Mouse (Mus musculus): Measurements from ENCODE around the gene Pkd1. TPM values are rescaled to one million over a fixed set of nuclear protein-coding genes. Genes with fewer than 3 reads are reported as not detected.

Pkd1 gene
- polyA plus RNA-seq, 1 experiment from 2014 or later: 12.3 TPM

DNA sequence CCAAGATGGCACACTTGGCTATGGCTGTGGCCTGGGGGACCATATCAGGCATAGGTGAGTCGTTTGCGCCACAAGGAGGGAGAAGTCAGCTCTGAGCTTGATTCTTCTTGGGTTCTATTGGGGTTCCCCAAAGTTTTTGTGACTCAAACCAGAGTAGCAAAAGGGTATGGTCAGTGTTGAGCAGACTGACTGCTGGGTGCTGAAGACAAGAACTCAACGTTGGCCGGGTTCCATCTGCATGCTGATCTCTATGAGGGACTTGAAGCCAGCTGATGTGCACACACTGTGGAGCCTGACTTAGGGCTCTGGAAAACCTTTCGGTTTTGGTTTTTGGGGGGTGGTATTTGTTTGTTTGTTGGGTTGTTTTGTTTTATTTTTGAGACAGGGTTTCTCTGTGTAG lies 86.1 kb downstream of the Pkd1 start:
- Histone ChIP-seq H3K27ac (no peak overlapping the region), H3K4me3 (no peak overlapping the region), H3K4me1 (peaks cover 60% of the 10 kb centered on the region), H3K9me3 (no peaks in the 10 kb centered on the region), H3K36me3 (peaks cover 30% of the 10 kb centered on the region), H3K27me3 (ENCODE audit: insufficient read depth, poor library complexity, severe bottlenecking) (peaks cover 61% of the 10 kb centered on the region)
- WGBS: 92% methylated on average over 5 of the region's 5 CpGs
- DNase-seq (ENCODE audit: low spot score): no peak

GRCm38 (mm10) chr17:24636781-24637481 lies 87.3 kb downstream of the Pkd1 start:
- WGBS: 44% methylated on average over 5 of the region's 5 CpGs
- Histone ChIP-seq H3K9me3 (no peaks in the 10 kb centered on the region), H3K4me1 (peaks cover 55% of the 10 kb centered on the region), H3K36me3 (peaks cover 30% of the 10 kb centered on the region), H3K4me3 (no peak overlapping the region), H3K27ac (peak overlapping the region; percentile 32; the same call in 1 of the 2 replicates), H3K27me3 (ENCODE audit: insufficient read depth, poor library complexity, severe bottlenecking) (peaks cover 71% of the 10 kb centered on the region)
- no peak for DNase-seq (ENCODE audit: low spot score)

- Histone ChIP-seq H3K36me3 (peaks cover 33% of the 10 kb centered on the region), H3K27ac (peak overlapping the region; percentile 65; the same call in 1 of the 2 replicates), H3K9me3 (no peaks in the 10 kb centered on the region), H3K4me1 (peaks cover 56% of the 10 kb centered on the region), H3K4me3 (no peak overlapping the region), H3K27me3 (ENCODE audit: insufficient read depth, poor library complexity, severe bottlenecking) (peaks cover 84% of the 10 kb centered on the region)
- 87% methylated on average over 4 of the region's 4 CpGs for WGBS
- DNase-seq (ENCODE audit: low spot score): no peak
Observed at GRCm38 (mm10) chr17:24638214-24638613, 88.6 kb downstream of the Pkd1 start.

- H3K9me3 ChIP-seq: no peaks in the 10 kb centered on the region
- peak overlapping the region; percentile 65 for H3K27ac ChIP-seq
- H3K27me3 ChIP-seq (ENCODE audit: insufficient read depth, poor library complexity, severe bottlenecking): peaks cover 87% of the 10 kb centered on the region
- peaks cover 56% of the 10 kb centered on the region for H3K4me1 ChIP-seq
- DNase-seq (ENCODE audit: low spot score): no peak
- peaks cover 33% of the 10 kb centered on the region for H3K36me3 ChIP-seq
- WGBS: 62% methylated on average over 9 of the region's 9 CpGs
- no peak overlapping the region for H3K4me3 ChIP-seq
Observed at GRCm38 (mm10) chr17:24638840-24639239, 89.2 kb downstream of the Pkd1 start.

DNA sequence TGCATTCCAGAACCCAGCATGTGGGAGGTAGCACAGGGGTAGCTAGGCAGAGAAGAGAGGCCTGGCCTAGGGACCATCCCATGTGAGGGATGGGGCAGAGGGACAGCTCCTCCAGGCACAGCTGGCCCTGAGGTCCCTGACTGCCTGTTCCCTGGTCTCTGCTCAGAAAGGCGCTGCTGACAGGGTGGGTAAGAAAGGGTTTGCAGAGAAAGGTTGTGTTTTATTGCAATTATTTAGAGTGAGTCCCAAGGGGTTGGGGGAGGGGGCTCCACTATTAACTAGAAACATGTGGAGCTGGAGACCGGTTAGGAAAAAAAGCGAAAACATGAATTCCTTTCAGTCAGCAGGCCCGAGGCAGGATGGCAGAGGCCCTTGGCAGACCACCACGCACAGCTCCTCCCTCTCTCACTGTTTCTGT lies 89.9 kb downstream of the Pkd1 start:
- no peak for DNase-seq (ENCODE audit: low spot score)
- peaks cover 33% of the 10 kb centered on the region for H3K36me3 ChIP-seq

DNA sequence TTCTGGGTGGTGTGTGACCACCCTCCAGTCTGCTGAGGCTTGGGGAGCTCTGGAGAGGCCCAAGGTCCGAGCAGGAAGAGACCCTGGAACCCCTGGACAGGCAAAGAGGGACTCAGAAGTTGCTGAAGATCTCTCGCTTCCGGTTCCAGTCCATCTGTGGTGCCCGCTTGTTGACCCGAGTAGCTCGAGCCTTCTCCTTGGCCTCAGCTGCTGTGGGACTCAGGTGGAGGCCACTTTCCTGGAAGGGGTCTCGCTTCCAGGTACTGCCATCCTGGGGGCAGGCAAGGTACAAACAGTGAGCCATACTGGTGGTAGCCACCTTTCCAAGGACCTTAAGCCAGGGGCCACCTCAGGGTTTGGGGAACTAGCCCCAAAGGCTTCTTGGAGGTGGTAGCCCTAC lies 90.5 kb downstream of the Pkd1 start:
- Histone ChIP-seq H3K4me3 (no peak overlapping the region), H3K4me1 (peaks cover 62% of the 10 kb centered on the region), H3K27ac (peak overlapping the region; percentile 62), H3K36me3 (peaks cover 33% of the 10 kb centered on the region), H3K9me3 (no peaks in the 10 kb centered on the region), H3K27me3 (ENCODE audit: insufficient read depth, poor library complexity, severe bottlenecking) (peaks cover 82% of the 10 kb centered on the region)
- no peak for DNase-seq (ENCODE audit: low spot score)
- 93% methylated on average over 7 of the region's 7 CpGs for WGBS

More for the DNA sequence above, 89.9 kb downstream of the Pkd1 start:
- Histone ChIP-seq H3K4me3 (no peak overlapping the region), H3K4me1 (peaks cover 62% of the 10 kb centered on the region), H3K9me3 (no peaks in the 10 kb centered on the region), H3K27ac (peak overlapping the region; percentile 65), H3K27me3 (ENCODE audit: insufficient read depth, poor library complexity, severe bottlenecking) (peaks cover 83% of the 10 kb centered on the region)
- 77% methylated on average over 5 of the region's 5 CpGs for WGBS

DNA sequence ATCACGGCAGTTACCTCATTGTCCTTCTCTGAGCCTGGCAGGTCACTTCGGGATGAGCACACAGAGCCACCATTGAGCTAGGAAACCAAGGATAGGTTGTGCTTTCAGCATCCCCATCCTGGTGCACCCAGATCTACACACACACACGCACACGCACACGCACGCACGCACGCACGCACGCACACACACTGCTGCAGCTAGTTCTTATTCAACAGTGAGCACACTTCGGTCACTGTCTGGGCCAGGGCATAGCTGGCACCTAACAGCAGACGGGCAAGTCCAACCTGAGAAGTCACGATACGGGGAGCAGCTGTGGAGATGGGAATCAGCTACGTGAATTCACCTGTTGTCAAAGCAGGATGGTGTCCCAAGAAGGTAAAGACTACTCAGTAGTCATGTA lies 90.9 kb downstream of the Pkd1 start:
- no peak for DNase-seq (ENCODE audit: low spot score)
- Histone ChIP-seq H3K4me1 (peaks cover 62% of the 10 kb centered on the region), H3K27ac (no peak overlapping the region), H3K36me3 (peaks cover 33% of the 10 kb centered on the region), H3K27me3 (ENCODE audit: insufficient read depth, poor library complexity, severe bottlenecking) (peaks cover 82% of the 10 kb centered on the region), H3K4me3 (no peak overlapping the region), H3K9me3 (no peaks in the 10 kb centered on the region)
- WGBS: 91% methylated on average over 15 of the region's 15 CpGs

GRCm38 (mm10) chr17:24641944-24642343 lies 92.3 kb downstream of the Pkd1 start:
- peaks cover 86% of the 10 kb centered on the region for H3K27me3 ChIP-seq (ENCODE audit: insufficient read depth, poor library complexity, severe bottlenecking)
- no peak for DNase-seq (ENCODE audit: low spot score)
- 91% methylated on average over 14 of the region's 14 CpGs for WGBS
- H3K36me3 ChIP-seq: peaks cover 33% of the 10 kb centered on the region
- no peak overlapping the region for H3K4me3 ChIP-seq
- no peaks in the 10 kb centered on the region for H3K9me3 ChIP-seq
- peaks cover 65% of the 10 kb centered on the region for H3K4me1 ChIP-seq
- no peak overlapping the region for H3K27ac ChIP-seq

DNA sequence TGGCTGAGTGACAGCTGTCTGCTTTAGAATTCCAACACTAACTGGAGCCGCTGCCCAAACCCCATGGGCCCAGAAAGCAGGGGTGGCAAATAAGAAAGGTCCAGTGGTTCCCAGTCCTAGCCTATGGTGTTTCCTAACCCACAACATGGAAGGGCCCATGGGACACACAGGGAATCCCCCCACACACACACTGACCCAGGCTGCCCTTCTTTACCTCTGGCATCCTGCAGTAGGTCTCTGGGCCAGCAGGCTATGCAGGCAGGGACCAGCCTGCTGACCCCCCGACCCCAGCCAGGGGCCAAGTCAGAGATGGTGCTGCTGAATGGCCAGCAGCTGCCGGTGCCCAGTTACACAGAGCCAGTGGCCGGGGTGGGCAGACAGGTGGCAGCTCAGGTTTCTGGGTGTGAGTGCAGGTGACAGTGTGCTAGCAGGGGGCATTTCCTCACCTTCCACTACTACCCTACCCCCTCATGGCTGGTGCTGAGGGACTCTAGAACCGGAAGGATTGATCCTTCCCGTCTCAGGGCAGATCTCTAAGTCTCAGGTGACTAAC lies 93.2 kb downstream of the Pkd1 start:
- H3K27ac ChIP-seq: 0 out of 2 replicates have a peak overlapping the region, but pooled peaks have one; percentile 37
- no peaks in the 10 kb centered on the region for H3K9me3 ChIP-seq
- peaks cover 68% of the 10 kb centered on the region for H3K4me1 ChIP-seq
- DNase-seq (ENCODE audit: low spot score): no peak
- H3K36me3 ChIP-seq: peaks cover 33% of the 10 kb centered on the region
- H3K27me3 ChIP-seq (ENCODE audit: insufficient read depth, poor library complexity, severe bottlenecking): peaks cover 89% of the 10 kb centered on the region
- no peak overlapping the region for H3K4me3 ChIP-seq
- WGBS: 75% methylated on average over 6 of the region's 6 CpGs

DNA sequence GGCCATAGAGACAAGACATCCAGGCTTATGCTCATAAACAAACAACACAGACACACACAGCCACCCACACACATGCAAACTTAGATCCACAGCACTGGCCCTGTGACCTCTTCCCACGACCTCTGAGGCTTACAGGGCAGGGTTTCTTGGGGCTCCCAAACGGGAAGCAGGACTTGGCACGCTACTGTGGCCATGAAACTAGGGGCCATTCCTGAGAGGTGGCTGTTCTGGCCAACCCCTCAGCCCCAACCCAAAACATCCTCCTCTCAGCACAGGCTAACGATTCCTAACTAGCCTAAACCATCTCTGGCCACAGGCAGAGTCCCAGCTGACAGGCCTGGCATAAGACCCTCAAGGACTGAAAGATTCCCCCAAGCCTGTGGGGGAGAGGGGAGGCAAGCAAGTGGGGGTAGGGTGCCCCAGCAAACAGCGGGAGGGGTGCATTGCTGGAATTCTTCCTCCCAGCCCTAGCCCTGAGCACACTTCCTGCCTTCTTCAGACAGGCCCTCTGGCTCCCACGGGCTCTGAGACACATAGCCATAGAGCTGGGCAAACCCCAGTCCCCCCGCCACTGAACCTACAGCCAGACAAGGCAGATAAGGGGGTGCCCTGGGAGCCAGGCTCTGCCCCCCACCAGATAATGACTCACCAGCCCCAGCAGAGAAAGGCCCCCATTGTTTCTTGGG lies 94.5 kb downstream of the Pkd1 start:
- H3K4me3 ChIP-seq: no peak overlapping the region
- H3K4me1 ChIP-seq: peaks cover 70% of the 10 kb centered on the region
- DNase-seq (ENCODE audit: low spot score): no peak
- H3K9me3 ChIP-seq: no peaks in the 10 kb centered on the region
- peaks cover 89% of the 10 kb centered on the region for H3K27me3 ChIP-seq (ENCODE audit: insufficient read depth, poor library complexity, severe bottlenecking)
- WGBS: 31% methylated on average over 7 of the region's 7 CpGs
- peak overlapping the region; percentile 75 for H3K27ac ChIP-seq
- peaks cover 23% of the 10 kb centered on the region for H3K36me3 ChIP-seq

GRCm38 (mm10) chr17:24644875-24645721 lies 95.5 kb downstream of the Pkd1 start:
- Histone ChIP-seq H3K9me3 (no peaks in the 10 kb centered on the region), H3K27ac (peak overlapping the region; percentile 75), H3K36me3 (peaks cover 14% of the 10 kb centered on the region; the same call in 1 of the 2 replicates), H3K4me1 (peaks cover 70% of the 10 kb centered on the region), H3K27me3 (ENCODE audit: insufficient read depth, poor library complexity, severe bottlenecking) (peaks cover 88% of the 10 kb centered on the region), H3K4me3 (no peak overlapping the region; the same call in 1 of the 2 replicates)
- 68% methylated on average over 9 of the region's 9 CpGs for WGBS
- no peak for DNase-seq (ENCODE audit: low spot score)

GRCm38 (mm10) chr17:24645916-24646315 lies 96.3 kb downstream of the Pkd1 start:
- Histone ChIP-seq H3K27ac (peak overlapping the region; percentile 75), H3K36me3 (peaks cover 6% of the 10 kb centered on the region; the same call in 1 of the 2 replicates), H3K4me3 (no peak overlapping the region; the same call in 1 of the 2 replicates), H3K9me3 (no peaks in the 10 kb centered on the region), H3K27me3 (ENCODE audit: insufficient read depth, poor library complexity, severe bottlenecking) (peaks cover 87% of the 10 kb centered on the region), H3K4me1 (peaks cover 74% of the 10 kb centered on the region)
- no peak for DNase-seq (ENCODE audit: low spot score)
- WGBS: 55% methylated on average over 3 of the region's 3 CpGs
